Mouse (Mus musculus): ENCODE data around the gene Ptprd.

DNA sequence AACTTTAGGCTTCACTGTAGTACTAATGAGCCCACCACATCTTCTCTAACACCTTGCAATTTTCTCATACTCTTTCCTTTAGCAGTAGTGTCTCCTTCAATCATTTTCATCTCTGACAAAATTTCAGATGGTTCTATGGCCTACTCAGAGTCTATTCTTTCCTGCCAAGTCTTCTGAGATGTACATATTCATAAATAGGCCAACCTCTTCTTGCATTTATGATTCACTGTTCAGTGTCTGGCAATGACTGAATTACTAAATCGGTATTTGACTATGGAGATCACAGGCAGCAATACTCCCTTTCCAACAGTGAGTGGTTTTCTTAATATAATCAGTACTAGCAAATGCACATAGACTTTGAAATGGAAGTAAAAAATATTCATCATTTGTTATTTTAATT, 928.3 kb downstream of the Ptprd start:
- TF ChIP-seq EP300 (IDR thresholded peaks at IDR 0.05; ENCODE audit: low read depth) (no peak), CTCF (IDR thresholded peaks at IDR 0.05; ENCODE audit: low read depth) (no peak)
